Mouse (Mus musculus) kidney, adult 18-20 months (tissue): ENCODE measurements at regions not wholly inside any gene's neighbourhood (a gene's known extent, or its start where the extent isn't known, plus 50 kb on each side); places are given as distances from the start of the nearest gene placed in this dataset.
A peak's percentile ranks its signal among the peaks of the same experiment; 100 is the strongest.
"Not testable (repeated sequence)": the region's sequence is repeated elsewhere in the genome, so short reads cannot be mapped to it uniquely, and the experiment has no call there.

Source experiments
- DNase-seq: peaks from one replicate; pipeline ENCODE4 v3.0.0; 2021

- not testable (repeated sequence) for DNase-seq
Measured at GRCm38 (mm10) chr17:17197229-17197628, 76.0 kb downstream of the Zfp97 start.

DNA sequence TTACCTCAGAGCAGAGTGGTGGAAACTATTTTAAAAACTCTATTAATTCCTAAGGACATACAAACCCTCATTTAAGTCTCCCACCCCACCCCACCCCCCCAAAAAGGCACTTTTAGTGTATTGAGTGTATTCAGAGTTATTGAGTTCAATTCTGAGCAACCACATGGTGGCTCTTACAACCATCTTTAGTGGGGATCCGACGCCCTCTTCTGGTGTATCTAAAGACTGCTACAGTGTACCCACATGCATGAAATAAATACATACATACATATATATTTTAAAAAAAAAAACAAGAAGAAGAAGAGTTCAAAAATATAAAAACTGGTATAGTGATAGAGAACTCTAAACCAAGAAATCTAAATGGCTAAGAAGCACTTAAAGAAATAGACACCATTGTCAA, 107.9 kb downstream of the Zfp97 start:
- no peak for DNase-seq

DNA sequence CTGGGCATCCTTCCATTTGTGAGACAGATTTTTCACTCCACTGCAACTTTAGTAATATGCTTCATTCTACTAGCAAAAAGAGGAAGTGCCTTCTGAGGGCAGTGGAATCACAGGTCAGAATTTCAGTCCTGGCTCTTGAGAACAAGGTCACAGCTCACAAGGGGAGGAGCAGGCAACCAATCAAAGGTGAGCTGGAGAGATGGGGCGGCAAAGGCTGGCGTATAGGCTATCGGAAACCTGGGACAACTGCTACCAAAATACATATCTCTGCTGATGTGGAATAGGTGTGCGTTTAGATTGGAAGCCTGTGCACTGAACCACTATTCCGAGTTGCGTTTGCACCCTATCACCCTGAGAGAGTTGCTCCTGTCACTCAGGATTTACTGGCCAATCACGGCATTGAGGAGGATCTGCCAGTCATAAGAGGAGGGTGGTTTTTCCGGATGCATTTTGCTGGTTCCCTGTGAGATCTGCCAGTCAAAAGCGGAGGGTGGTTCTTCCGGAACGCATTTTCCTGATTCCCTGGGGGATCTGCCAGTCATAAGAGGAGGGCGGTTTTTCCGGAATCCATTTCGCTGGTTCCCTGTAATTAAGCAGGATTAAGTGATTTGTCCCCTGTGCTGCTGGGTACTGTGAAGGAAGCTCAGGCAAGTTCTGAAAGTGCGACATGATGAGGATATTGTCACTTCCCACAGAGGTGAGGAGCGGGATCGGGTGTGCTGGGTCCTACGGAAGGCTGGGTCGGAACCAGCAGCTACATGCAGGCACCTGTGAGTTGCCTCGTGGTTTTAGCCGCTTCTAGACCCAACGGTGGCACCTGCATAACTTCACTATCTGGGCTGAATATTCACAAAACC, 113.3 kb downstream of the Zfp97 start:
- DNase-seq = peak; percentile 91

- DNase-seq = not testable (repeated sequence)
Measured at GRCm38 (mm10) chr17:17235186-17235482, 113.9 kb downstream of the Zfp97 start.
